Mouse (Mus musculus): ENCODE data around the gene B430218F22Rik.

DNA sequence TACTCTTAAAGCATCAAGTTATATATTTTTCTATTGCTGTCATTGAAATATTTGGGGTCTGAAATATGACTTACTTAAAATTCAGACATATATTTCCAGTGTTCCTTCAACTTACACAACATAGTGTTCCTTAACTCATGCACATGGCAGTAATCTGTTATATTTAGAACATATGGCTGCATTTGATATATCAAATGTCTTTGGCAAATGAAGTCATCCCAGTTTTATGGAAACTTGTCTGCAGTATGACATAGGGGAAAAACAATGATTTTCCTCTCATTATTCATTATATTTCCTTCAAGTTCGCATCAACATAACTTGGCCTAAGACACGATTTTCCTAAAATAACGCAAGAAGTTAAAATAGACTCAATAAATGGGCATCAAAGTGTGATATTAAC lies 9.4 kb downstream of the B430218F22Rik start:
- TF ChIP-seq CTCF (IDR thresholded peaks at IDR 0.05; ENCODE audit: extremely low read depth, insufficient read length, insufficient replicate concordance, low read depth, low read length) (no peak), POLR2A (IDR thresholded peaks at IDR 0.05; ENCODE audit: low read depth, low read length) (no peak)

All from small intestine, adult 2 months (tissue).